Comparison of ENCODE assay signal across 15 mouse cellular contexts in genomic region chr5:108696542-108696941, GRCm38 (mm10). TPM values are rescaled to one million over a fixed set of nuclear protein-coding genes. Genes with fewer than 3 reads are reported as not detected.
DNase-seq lines count a peak whose midpoint lies in the region; ATAC-seq and TF ChIP-seq lines count a peak whose summit lies in the region.
"Had no signal": no experiment of that assay in that cellular context is flagged by ENCODE, and none has a peak within 500 bp of the region (broad histone marks: within the 10 kb centered on the region; RNA-seq: fewer than 3 reads in every experiment).

No protein-coding gene starts in this region.

- H3K4me2 ChIP-seq in heart, embryonic 13.5 days: peak overlapping the region; percentile 89
- no peak overlapping the region for H3K4me2 ChIP-seq in midbrain, embryonic 11.5 days
- H3K4me2 ChIP-seq in midbrain, embryonic 13.5 days (replicated peaks): no peak overlapping the region
- H3K4me2 ChIP-seq in stomach, postnatal 0 days (replicated peaks; ENCODE audit: low read depth): no peak overlapping the region
- H3K4me2 ChIP-seq: liver, embryonic 15.5 days had no signal

- no peak for TF ChIP-seq CTCF in stomach, postnatal 0 days (IDR thresholded peaks at IDR 0.05; ENCODE audit: low read depth)

- H3K9ac ChIP-seq in heart, embryonic 13.5 days: no peak overlapping the region; the same call in 1 of the 2 replicates
- peak overlapping the region; percentile 10; the same call in 1 of the 2 replicates for H3K9ac ChIP-seq in midbrain, embryonic 11.5 days (ENCODE audit: low read length)
- no peak overlapping the region for H3K9ac ChIP-seq in midbrain, embryonic 13.5 days (replicated peaks)
- 0 out of 2 replicates have a peak overlapping the region, but pooled peaks have one; percentile 4 for H3K9ac ChIP-seq in stomach, postnatal 0 days (ENCODE audit: low read length)
- H3K9ac ChIP-seq: liver, embryonic 15.5 days had no signal

- peak overlapping the region; percentile 32; the same call in 1 of the 2 replicates for H3K27ac ChIP-seq in heart, embryonic 13.5 days (replicated peaks)
- H3K27ac ChIP-seq in midbrain, embryonic 11.5 days (ENCODE audit: low read depth, low read length): no peak overlapping the region
- no peak overlapping the region for H3K27ac ChIP-seq in midbrain, embryonic 13.5 days
- peak overlapping the region; percentile 94 for H3K27ac ChIP-seq in limb, embryonic 10.5 days
- peak overlapping the region; percentile 69; the same call in 1 of the 2 replicates for H3K27ac ChIP-seq in stomach, postnatal 0 days (replicated peaks)
- H3K27ac ChIP-seq: liver, embryonic 15.5 days; macrophage had no signal

- no peak for ATAC-seq in heart, embryonic 13.5 days (ENCODE audit: extremely low read depth, insufficient number of reproducible peaks, low FRiP score, low TSS enrichment)
- ATAC-seq in midbrain, embryonic 11.5 days (ENCODE audit: low FRiP score): no peak
- ATAC-seq in midbrain, embryonic 13.5 days: no peak
- no peak for ATAC-seq in stomach, postnatal 0 days (ENCODE audit: low FRiP score, low TSS enrichment)
- no peak for ATAC-seq in granulocyte monocyte progenitor cell, adult 5-6 weeks (replicated peaks; ENCODE audit: poor library complexity, severe bottlenecking)
- ATAC-seq: activated CD4-positive, CD25-positive, alpha-beta regulatory T cell, adult 4 months; CD4-positive, CD25-positive, alpha-beta regulatory T cell, adult 4 months had no signal

- WGBS in heart, embryonic 13.5 days: 84% methylated on average over 3 of the region's 3 CpGs
- WGBS in midbrain, embryonic 11.5 days: 79% methylated on average over 3 of the region's 3 CpGs
- WGBS in midbrain, embryonic 13.5 days: 86% methylated on average over 3 of the region's 3 CpGs
- WGBS in limb, embryonic 10.5 days: 90% methylated on average over 3 of the region's 3 CpGs
- 74% methylated on average over 3 of the region's 3 CpGs for WGBS in stomach, postnatal 0 days

- H3K4me1 ChIP-seq in heart, embryonic 13.5 days: peaks cover 85% of the 10 kb centered on the region
- peaks cover 29% of the 10 kb centered on the region for H3K4me1 ChIP-seq in midbrain, embryonic 11.5 days (ENCODE audit: control insufficient read depth, insufficient read depth, low read length)
- H3K4me1 ChIP-seq in midbrain, embryonic 13.5 days (replicated peaks): peaks cover 34% of the 10 kb centered on the region
- peaks cover 90% of the 10 kb centered on the region for H3K4me1 ChIP-seq in limb, embryonic 10.5 days
- H3K4me1 ChIP-seq in stomach, postnatal 0 days (replicated peaks; ENCODE audit: control insufficient read depth, insufficient read depth): no peaks in the 10 kb centered on the region; the same call in 1 of the 2 replicates

- H3K27me3 ChIP-seq in heart, embryonic 13.5 days (replicated peaks): no peaks in the 10 kb centered on the region
- H3K27me3 ChIP-seq in midbrain, embryonic 11.5 days (ENCODE audit: control insufficient read depth, insufficient read depth, low read length): peaks cover 13% of the 10 kb centered on the region
- peaks cover 22% of the 10 kb centered on the region for H3K27me3 ChIP-seq in midbrain, embryonic 13.5 days
- peaks cover 15% of the 10 kb centered on the region for H3K27me3 ChIP-seq in limb, embryonic 10.5 days (ENCODE audit: low read depth, poor library complexity, severe bottlenecking)
- H3K27me3 ChIP-seq in stomach, postnatal 0 days (ENCODE audit: control insufficient read depth, insufficient read depth, low read length): no peaks in the 10 kb centered on the region
- H3K27me3 ChIP-seq: liver, embryonic 15.5 days had no signal

- H3K36me3 ChIP-seq in heart, embryonic 13.5 days: no peaks in the 10 kb centered on the region
- no peaks in the 10 kb centered on the region for H3K36me3 ChIP-seq in midbrain, embryonic 11.5 days (ENCODE audit: control insufficient read depth, insufficient read depth, low read length)
- no peaks in the 10 kb centered on the region for H3K36me3 ChIP-seq in midbrain, embryonic 13.5 days
- H3K36me3 ChIP-seq in limb, embryonic 10.5 days: peaks cover 44% of the 10 kb centered on the region
- H3K36me3 ChIP-seq in stomach, postnatal 0 days (ENCODE audit: control insufficient read depth, insufficient read depth, low read length): no peaks in the 10 kb centered on the region
- H3K36me3 ChIP-seq: liver, embryonic 15.5 days had no signal

- no peak overlapping the region for H3K4me3 ChIP-seq in heart, embryonic 13.5 days
- no peak overlapping the region for H3K4me3 ChIP-seq in midbrain, embryonic 11.5 days (ENCODE audit: low read depth, low read length)
- no peak overlapping the region for H3K4me3 ChIP-seq in midbrain, embryonic 13.5 days (replicated peaks)
- H3K4me3 ChIP-seq in limb, embryonic 10.5 days: peak overlapping the region; percentile 17; the same call in 1 of the 2 replicates
- H3K4me3 ChIP-seq in stomach, postnatal 0 days (ENCODE audit: low read depth, low read length): no peak overlapping the region
- H3K4me3 ChIP-seq: liver, embryonic 15.5 days had no signal

- H3K9me3 ChIP-seq in heart, embryonic 13.5 days: no peaks in the 10 kb centered on the region
- H3K9me3 ChIP-seq in midbrain, embryonic 11.5 days (ENCODE audit: control insufficient read depth, low read length): no peaks in the 10 kb centered on the region
- no peaks in the 10 kb centered on the region for H3K9me3 ChIP-seq in midbrain, embryonic 13.5 days
- H3K9me3 ChIP-seq in limb, embryonic 10.5 days (replicated peaks): no peaks in the 10 kb centered on the region
- no peaks in the 10 kb centered on the region for H3K9me3 ChIP-seq in stomach, postnatal 0 days (ENCODE audit: control insufficient read depth, low read length)
- H3K9me3 ChIP-seq: liver, embryonic 15.5 days had no signal

- DNase-seq in heart, adult 9 months (ENCODE audit: low spot score in 2 of 2): no peak
- DNase-seq in midbrain, embryonic 11.5 days (ENCODE audit: low spot score, missing footprints): no peak
- no peak for DNase-seq in limb, embryonic 10.5 days (ENCODE audit: low spot score)
- DNase-seq in stomach, postnatal 0 days (ENCODE audit: low spot score): no peak
- DNase-seq in thymus, adult 18-20 months: no peak
- DNase-seq: cerebellum, adult 18-20 months; heart, postnatal 4 days had no signal

- TF ChIP-seq EP300 in stomach, postnatal 0 days (optimal IDR thresholded peaks at IDR 0.05): no peak

RNA-seq across cellular contexts. Expression of gene Fgfrl1, which starts 4.4 kb away (rescaled TPM):
- 13.0 and 19.3 TPM in 2 replicates for polyA plus RNA-seq in heart, embryonic 13.5 days (2015; fragmentation: Nextera tagmentation; extraction: Ambion mirVana)
- polyA plus RNA-seq in midbrain, embryonic 11.5 days (2014; fragmentation: Nextera tagmentation; extraction: Ambion mirVana): 11.9 and 15.0 TPM in 2 replicates
- polyA plus RNA-seq in midbrain, embryonic 13.5 days (2015; fragmentation: Nextera tagmentation; extraction: Ambion mirVana): 4.0 and 5.3 TPM in 2 replicates
- polyA plus RNA-seq in limb, embryonic 10.5 days (2016; fragmentation: Nextera tagmentation; extraction: Ambion mirVana): 35.9 and 43.1 TPM in 2 replicates
- polyA plus RNA-seq in stomach, postnatal 0 days (2015; fragmentation: Nextera tagmentation; extraction: Ambion mirVana): 21.2 and 22.2 TPM in 2 replicates
- total RNA-seq in granulocyte monocyte progenitor cell, adult 5-6 weeks (2014; fragmentation: Nextera tagmentation): 2.0 and 5.1 TPM in 2 replicates
- 0.86 and 1.5 TPM in 2 replicates for total RNA-seq in granulocyte monocyte progenitor cell, adult 5-6 weeks (2017)
- polyA plus RNA-seq: activated CD4-positive, CD25-positive, alpha-beta regulatory T cell, adult 4 months had no signal

RNA-seq across cellular contexts. Expression of gene Slc26a1, which starts 21.2 kb away (rescaled TPM):
- 0.62 and 0.99 TPM in 2 replicates for polyA plus RNA-seq in heart, embryonic 13.5 days (2015; fragmentation: Nextera tagmentation; extraction: Ambion mirVana)
- polyA plus RNA-seq in midbrain, embryonic 11.5 days (2014; fragmentation: Nextera tagmentation; extraction: Ambion mirVana): 0.69 and 0.81 TPM in 2 replicates
- 1.7 and 2.6 TPM in 2 replicates for polyA plus RNA-seq in midbrain, embryonic 13.5 days (2015; fragmentation: Nextera tagmentation; extraction: Ambion mirVana)
- polyA plus RNA-seq in limb, embryonic 10.5 days (2016; fragmentation: Nextera tagmentation; extraction: Ambion mirVana): 0.43 and 0.61 TPM in 2 replicates
- 0.17 and 0.22 TPM in 2 replicates for polyA plus RNA-seq in stomach, postnatal 0 days (2015; fragmentation: Nextera tagmentation; extraction: Ambion mirVana)
- total RNA-seq in granulocyte monocyte progenitor cell, adult 5-6 weeks (2014; fragmentation: Nextera tagmentation): not detected in 2 replicates
- 0.10 TPM in 1 of 2 replicates, not detected in the other for total RNA-seq in granulocyte monocyte progenitor cell, adult 5-6 weeks (2017)
- total RNA-seq: gastrocnemius, adult 8-10 months had no signal
- polyA plus RNA-seq: macrophage had no signal

RNA-seq across cellular contexts. Expression of gene Dgkq, which starts 27.1 kb away (rescaled TPM):
- 5.9 and 6.0 TPM in 2 replicates for polyA plus RNA-seq in heart, embryonic 13.5 days (2015; fragmentation: Nextera tagmentation; extraction: Ambion mirVana)
- 8.6 TPM in 2 replicates for polyA plus RNA-seq in midbrain, embryonic 11.5 days (2014; fragmentation: Nextera tagmentation; extraction: Ambion mirVana)
- polyA plus RNA-seq in midbrain, embryonic 13.5 days (2015; fragmentation: Nextera tagmentation; extraction: Ambion mirVana): 23.7 and 26.6 TPM in 2 replicates
- 10.6 and 13.4 TPM in 2 replicates for polyA plus RNA-seq in limb, embryonic 10.5 days (2016; fragmentation: Nextera tagmentation; extraction: Ambion mirVana)
- 4.6 and 4.9 TPM in 2 replicates for polyA plus RNA-seq in stomach, postnatal 0 days (2015; fragmentation: Nextera tagmentation; extraction: Ambion mirVana)
- 9.3 and 9.5 TPM in 2 replicates for total RNA-seq in granulocyte monocyte progenitor cell, adult 5-6 weeks (2014; fragmentation: Nextera tagmentation)
- total RNA-seq in granulocyte monocyte progenitor cell, adult 5-6 weeks (2017): 8.3 and 9.1 TPM in 2 replicates

RNA-seq across cellular contexts. Expression of gene Idua, which starts 36.4 kb away (rescaled TPM):
- polyA plus RNA-seq in heart, embryonic 13.5 days (2015; fragmentation: Nextera tagmentation; extraction: Ambion mirVana): 13.5 and 15.4 TPM in 2 replicates
- 9.2 TPM in 2 replicates for polyA plus RNA-seq in midbrain, embryonic 11.5 days (2014; fragmentation: Nextera tagmentation; extraction: Ambion mirVana)
- polyA plus RNA-seq in midbrain, embryonic 13.5 days (2015; fragmentation: Nextera tagmentation; extraction: Ambion mirVana): 10.6 and 10.7 TPM in 2 replicates
- 9.6 and 11.8 TPM in 2 replicates for polyA plus RNA-seq in limb, embryonic 10.5 days (2016; fragmentation: Nextera tagmentation; extraction: Ambion mirVana)
- polyA plus RNA-seq in stomach, postnatal 0 days (2015; fragmentation: Nextera tagmentation; extraction: Ambion mirVana): 5.3 and 5.9 TPM in 2 replicates
- 13.3 and 18.6 TPM in 2 replicates for total RNA-seq in granulocyte monocyte progenitor cell, adult 5-6 weeks (2014; fragmentation: Nextera tagmentation)
- 5.9 and 6.4 TPM in 2 replicates for total RNA-seq in granulocyte monocyte progenitor cell, adult 5-6 weeks (2017)

Comparison
In these comparisons a context has a peak if more than half of its experiments do, and no peak if none do; other contexts are left out.
1. H3K9ac ChIP-seq: peak in midbrain, embryonic 11.5 days (single experiment) and stomach, postnatal 0 days (single experiment); none in heart, embryonic 13.5 days (single experiment) and midbrain, embryonic 13.5 days (single experiment).
2. H3K27ac ChIP-seq: peak in heart, embryonic 13.5 days (single experiment), limb, embryonic 10.5 days (single experiment) and stomach, postnatal 0 days (single experiment); none in midbrain, embryonic 11.5 days (single experiment) and midbrain, embryonic 13.5 days (single experiment).